Mouse (Mus musculus): Measurements from ENCODE around the gene Nagpa.

GRCm38 (mm10) chr16:5203200-5203599 is 612 bp downstream of the Nagpa start:
- TF ChIP-seq CTCF (IDR thresholded peaks at IDR 0.05; ENCODE audit: low read depth, low read length) (no peak), POLR2A (IDR thresholded peaks at IDR 0.05; ENCODE audit: extremely low read depth, insufficient read depth, low read length) (no peak)
